Comparison of ENCODE assay signal across 29 mouse cellular contexts in the genomic region with DNA sequence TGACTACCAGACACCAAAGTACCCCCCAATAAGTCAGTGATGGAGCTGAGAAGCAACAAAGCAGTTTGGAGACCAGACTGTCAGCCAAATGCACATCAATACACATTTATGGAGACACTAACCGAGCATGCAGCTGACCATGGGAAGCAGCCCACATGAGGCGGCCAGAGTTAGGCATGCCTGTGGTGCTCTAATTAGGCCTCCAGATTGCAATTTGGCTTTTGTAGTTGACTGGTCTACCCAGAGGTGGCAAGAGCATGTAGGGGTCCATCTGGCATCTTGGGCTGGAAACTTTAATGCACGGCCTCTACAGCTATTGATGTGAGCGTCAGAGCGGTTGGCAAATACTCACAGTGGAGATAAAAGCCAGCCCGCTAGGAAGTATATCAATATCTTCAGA. TPM values are rescaled to one million over a fixed set of nuclear protein-coding genes. Genes with fewer than 3 reads are reported as not detected.
"Had no signal": no experiment of that assay in that cellular context is flagged by ENCODE, and none has a peak within 500 bp of the region (broad histone marks: within the 10 kb centered on the region; RNA-seq: fewer than 3 reads in every experiment).

No protein-coding gene starts in this region.

- H3K36me3 ChIP-seq: kidney, embryonic 15.5 days; midbrain, embryonic 12.5 days; midbrain, embryonic 15.5 days; neural tube, embryonic 13.5 days had no signal

- H3K4me1 ChIP-seq: kidney, embryonic 15.5 days; liver, embryonic 13.5 days; midbrain, embryonic 12.5 days; midbrain, embryonic 15.5 days; neural tube, embryonic 13.5 days had no signal

- H3K27ac ChIP-seq: kidney, embryonic 15.5 days; liver, embryonic 13.5 days; midbrain, embryonic 12.5 days; midbrain, embryonic 15.5 days; neural tube, embryonic 13.5 days had no signal

- H3K9ac ChIP-seq: kidney, embryonic 15.5 days; liver, embryonic 13.5 days; midbrain, embryonic 12.5 days; midbrain, embryonic 15.5 days; neural tube, embryonic 13.5 days had no signal

- H3K4me2 ChIP-seq: kidney, embryonic 15.5 days; liver, embryonic 13.5 days; midbrain, embryonic 12.5 days; midbrain, embryonic 15.5 days; neural tube, embryonic 13.5 days had no signal

- H3K9me3 ChIP-seq: kidney, embryonic 15.5 days; liver, embryonic 13.5 days; midbrain, embryonic 12.5 days; midbrain, embryonic 15.5 days; neural tube, embryonic 13.5 days had no signal

- H3K27me3 ChIP-seq: kidney, embryonic 15.5 days; liver, embryonic 13.5 days; midbrain, embryonic 12.5 days; midbrain, embryonic 15.5 days; neural tube, embryonic 13.5 days had no signal

- ATAC-seq: midbrain, embryonic 15.5 days had no signal

- DNase-seq: kidney, adult 8-10 months; kidney, postnatal 10 days; kidney, postnatal 36 days; layer of hippocampus, postnatal 36 days; liver, embryonic 13.5 days; lung, adult 2 months; lung, postnatal 14 days; lung, postnatal 4 days; retina, postnatal 1 day; right cerebral cortex, postnatal 25 days; spleen, adult 18-20 months; thymus, adult 18-20 months; thymus, postnatal 36 days had no signal

- H3K4me3 ChIP-seq: kidney, embryonic 15.5 days; liver, embryonic 13.5 days; midbrain, embryonic 12.5 days; midbrain, embryonic 15.5 days; myocyte; neural tube, embryonic 13.5 days had no signal

RNA-seq across cellular contexts. Expression of a gene that starts 52.2 kb away (rescaled TPM):
- total RNA-seq: layer of hippocampus, adult 8-10 months; layer of hippocampus, postnatal 10 days; layer of hippocampus, postnatal 36 days; left cerebral cortex, adult 8-10 months; left cerebral cortex, postnatal 14 days; megakaryocyte progenitor cell, adult 5-6 weeks; megakaryocyte-erythroid progenitor cell, adult 5-6 weeks; monocyte, adult 5-6 weeks; neutrophil, adult 5-6 weeks had no signal
- polyA plus RNA-seq: kidney, embryonic 15.5 days; limb, embryonic 11.5 days; limb, embryonic 14.5 days; midbrain, embryonic 12.5 days; myocyte; neural tube, embryonic 13.5 days; testis, adult 2 months had no signal
